Mouse (Mus musculus) ovary, adult 2 months (tissue): ENCODE results near the gene Snapin. TPM values are rescaled to one million over a fixed set of nuclear protein-coding genes. Genes with fewer than 3 reads are reported as not detected.

Source experiments
- polyA plus RNA-seq: library from polyadenylated mRNA; depleted of rRNA; stranded (reverse); fragments of >200 nt; gene quantifications from 2 replicates; pipeline ENCODE4 v1.2.3, GENCODE M21; 2012; rRNA removed

The Snapin gene
- polyA plus RNA-seq: 28.8 and 37.7 TPM in 2 replicates

GRCm38 (mm10) chr3:90490696-90491256 is at the start of gene Snapin:
Snapin (minus strand) TSS chr3:90491033.

GRCm38 (mm10) chr3:90537141-90537904 is 46.5 kb upstream of the Snapin start, which contains the start of gene S100a16:
S100a16 (plus strand) TSS chr3:90537254.

GRCm38 (mm10) chr3:90526580-90526979 is 35.7 kb upstream of the Snapin start, which contains the start of gene S100a14:
S100a14 (plus strand) TSS chr3:90526856.

GRCm38 (mm10) chr3:90513796-90514590 is 23.2 kb upstream of the Snapin start, which contains the start of the genes S100a1 and S100a13:
S100a1 (minus strand) TSS chr3:90514392.
S100a13 (plus strand) TSS chr3:90514435.

GRCm38 (mm10) chr3:90508950-90509746 is 18.3 kb upstream of the Snapin start, which contains the start of gene Chtop:
Chtop (minus strand) TSS chr3:90509498.

GRCm38 (mm10) chr3:90475831-90476611 is 14.8 kb downstream of the Snapin start, which contains the start of gene Ilf2:
Ilf2 (plus strand) TSS chr3:90476126.

GRCm38 (mm10) chr3:90465686-90466310 is 25.0 kb downstream of the Snapin start, which contains the start of gene Npr1:
Npr1 (minus strand) TSS chr3:90465866.

Other genes starting within 250 kb of the Snapin start
- gene Creb3l4, start 247.5 kb downstream of the Snapin start, polyA plus RNA-seq: 10.1 and 10.6 TPM in 2 replicates
- gene Slc39a1, start 242.9 kb downstream of the Snapin start, polyA plus RNA-seq: 136 and 164 TPM in 2 replicates
- gene Crtc2, start 236.9 kb downstream of the Snapin start, polyA plus RNA-seq: 72.6 and 97.9 TPM in 2 replicates
- 46.7 and 50.1 TPM in 2 replicates for gene Dennd4b, start 225.8 kb downstream of the Snapin start, polyA plus RNA-seq
- gene Gatad2b, start 197.9 kb downstream of the Snapin start, polyA plus RNA-seq: 23.1 and 34.5 TPM in 2 replicates
- gene Slc27a3, start 101.1 kb downstream of the Snapin start, polyA plus RNA-seq: 89.8 and 106 TPM in 2 replicates
- gene Ints3, start 57.4 kb downstream of the Snapin start, polyA plus RNA-seq: 52.9 and 54.0 TPM in 2 replicates
- 182 and 195 TPM in 2 replicates for gene Npr1, start 25.2 kb downstream of the Snapin start, polyA plus RNA-seq
- gene Ilf2, start 14.9 kb downstream of the Snapin start, polyA plus RNA-seq: 22.2 and 28.1 TPM in 2 replicates
- gene Chtop, start 18.5 kb upstream of the Snapin start, polyA plus RNA-seq: 51.9 and 52.0 TPM in 2 replicates
- 48.7 and 59.7 TPM in 2 replicates for gene S100a1, start 23.4 kb upstream of the Snapin start, polyA plus RNA-seq
- 19.4 and 20.1 TPM in 2 replicates for gene S100a13, start 23.4 kb upstream of the Snapin start, polyA plus RNA-seq
- gene S100a14, start 35.8 kb upstream of the Snapin start, polyA plus RNA-seq: 0.15 and 0.22 TPM in 2 replicates
- gene S100a16, start 46.2 kb upstream of the Snapin start, polyA plus RNA-seq: 121 and 140 TPM in 2 replicates
- 2.2 and 2.4 TPM in 2 replicates for gene S100a3, start 69.5 kb upstream of the Snapin start, polyA plus RNA-seq
- gene S100a2, start 99.2 kb upstream of the Snapin start, polyA plus RNA-seq: not detected in 2 replicates
- gene Gm42674, start 110.9 kb upstream of the Snapin start, polyA plus RNA-seq: not detected in 2 replicates
- gene S100a4, start 112.7 kb upstream of the Snapin start, polyA plus RNA-seq: 31.2 and 38.9 TPM in 2 replicates
- not detected in 2 replicates for gene S100a5, start 117.5 kb upstream of the Snapin start, polyA plus RNA-seq
- gene S100a6, start 121.8 kb upstream of the Snapin start, polyA plus RNA-seq: 404 and 418 TPM in 2 replicates
- gene S100a7a, start 163.0 kb upstream of the Snapin start, polyA plus RNA-seq: 0.59 and 0.87 TPM in 2 replicates
- gene S100a8, start 177.9 kb upstream of the Snapin start, polyA plus RNA-seq: not detected in 2 replicates
- gene S100a9, start 204.7 kb upstream of the Snapin start, polyA plus RNA-seq: not detected in 2 replicates
- not detected in 2 replicates for gene Pglyrp4, start 235.9 kb upstream of the Snapin start, polyA plus RNA-seq